Mouse (Mus musculus) cerebellum, adult 2 months (tissue): ENCODE data around the gene Fgfr2.

Source experiments
- CTCF ChIP-seq: fragments of 200-500 bp; IDR thresholded peaks from 2 replicates; pipeline ENCODE4 v1.5.1; 2011; ENCODE audit warnings: low read depth, mild to moderate bottlenecking, control low read depth, low read length, moderate library complexity, borderline replicate concordance; ENCODE audit not compliant: insufficient read depth
- POLR2A ChIP-seq: fragments of 200-500 bp; IDR thresholded peaks from 2 replicates; pipeline ENCODE4 v1.6.1; 2011; ENCODE audit warnings: low read length, control low read depth, borderline replicate concordance; ENCODE audit not compliant: insufficient read depth

GRCm38 (mm10) chr7:132237191-132237590 is 886.0 kb downstream of the Fgfr2 start:
- TF ChIP-seq POLR2A: no peak
- no peak for TF ChIP-seq CTCF
